Mouse (Mus musculus) hindbrain, embryonic 11.5 days (tissue): Measurements from ENCODE around the gene Myo16. TPM values are rescaled to one million over a fixed set of nuclear protein-coding genes. Genes with fewer than 3 reads are reported as not detected.
A peak's percentile ranks its signal among the peaks of the same experiment; 100 is the strongest.

Source experiments
- ATAC-seq: fragments of 200-750 bp; cut with Nextera tagmentation; 2 replicates; pipeline ENCODE4 v1.8.0; 2017; ENCODE audit warnings: mild to moderate bottlenecking, moderate TSS enrichment, moderate library complexity; ENCODE audit not compliant: low FRiP score
- DNase-seq: peaks from one replicate; pipeline ENCODE4 v3.0.0-alpha.2; 2015; ENCODE audit warnings: low spot score
- H3K27ac ChIP-seq: fragments of 300-500 bp; sonication (generic); 2 replicates; pipeline ENCODE4 v1.5.1; 2014; ENCODE audit warnings: mild to moderate bottlenecking, low read depth, low read length
- H3K27me3 ChIP-seq: fragments of 300-500 bp; sonication (generic); 2 replicates; pipeline ENCODE4 v1.6.1; 2014; ENCODE audit warnings: mild to moderate bottlenecking, low read length, moderate library complexity, mixed read lengths; ENCODE audit not compliant: control insufficient read depth, insufficient read depth
- H3K36me3 ChIP-seq: fragments of 300-500 bp; sonication (generic); 2 replicates; pipeline ENCODE4 v1.6.1; 2014; ENCODE audit warnings: mild to moderate bottlenecking, low read length, moderate library complexity, mixed read lengths; ENCODE audit not compliant: control insufficient read depth, insufficient read depth
- H3K4me1 ChIP-seq: fragments of 300-500 bp; sonication (generic); replicated peaks from 2 replicates; pipeline ENCODE4 v1.6.1; 2014; ENCODE audit warnings: low read length, mixed read lengths; ENCODE audit not compliant: control insufficient read depth, insufficient read depth
- H3K4me2 ChIP-seq: fragments of 300-500 bp; sonication (generic); replicated peaks from 2 replicates; pipeline ENCODE4 v1.6.1; 2014; ENCODE audit warnings: mild to moderate bottlenecking, low read depth, low read length
- H3K4me3 ChIP-seq: fragments of 300-500 bp; sonication (generic); 2 replicates; pipeline ENCODE4 v1.5.1; 2014; ENCODE audit warnings: low read depth, low read length
- H3K9ac ChIP-seq: fragments of 300-500 bp; sonication (generic); 2 replicates; pipeline ENCODE4 v1.6.1; 2014; ENCODE audit warnings: low read depth, low read length
- H3K9me3 ChIP-seq: fragments of 300-500 bp; sonication (generic); 2 replicates; pipeline ENCODE4 v1.6.1; 2016; ENCODE audit warnings: low read length; ENCODE audit not compliant: control insufficient read depth
- WGBS: fragments of 180-500 bp; shearing (Covaris S2); extraction: QIAGEN DNeasy Blood & Tissue Kit; methylation state at CpG from one replicate; pipeline ENCODE4 v1.1.7; 2014; 5-methylcytosine and 5-hydroxymethylcytosine counted together
- polyA plus RNA-seq: library from polyadenylated mRNA; unstranded; fragments of >200 nt; fragmentation: Nextera tagmentation; extraction: Ambion mirVana; gene quantifications from 2 replicates; pipeline ENCODE4 v1.2.1, GENCODE M21; 2014

Gene Myo16
- polyA plus RNA-seq, 1 experiment from 2014 or later, result 5.5 TPM

- no peaks in the 10 kb centered on the region for H3K4me1 ChIP-seq
- no peaks in the 10 kb centered on the region for H3K9me3 ChIP-seq
- 53% methylated on average over 8 of the region's 8 CpGs for WGBS
- no peak overlapping the region for H3K4me3 ChIP-seq
- H3K27me3 ChIP-seq, result no peaks in the 10 kb centered on the region
- ATAC-seq, result no peak
- no peak overlapping the region for H3K4me2 ChIP-seq
- no peak overlapping the region for H3K9ac ChIP-seq
- H3K36me3 ChIP-seq, result no peaks in the 10 kb centered on the region
- DNase-seq, result peak; percentile 73
- no peak overlapping the region for H3K27ac ChIP-seq
Observed at GRCm38 (mm10) chr8:10230746-10231369, 77.1 kb downstream of the Myo16 start.

- H3K4me1 ChIP-seq, result no peaks in the 10 kb centered on the region
- no peaks in the 10 kb centered on the region for H3K36me3 ChIP-seq
- H3K4me3 ChIP-seq, result no peak overlapping the region
- no peaks in the 10 kb centered on the region for H3K9me3 ChIP-seq
- H3K27ac ChIP-seq, result no peak overlapping the region
- no peak for ATAC-seq
- WGBS, result 80% methylated on average over 2 of the region's 2 CpGs
- no peaks in the 10 kb centered on the region for H3K27me3 ChIP-seq
- H3K9ac ChIP-seq, result no peak overlapping the region
- no peak for DNase-seq
- no peak overlapping the region for H3K4me2 ChIP-seq
Observed at GRCm38 (mm10) chr8:10234516-10234915, 80.8 kb downstream of the Myo16 start.

- H3K9ac ChIP-seq, result no peak overlapping the region
- no peak overlapping the region for H3K4me2 ChIP-seq
- H3K9me3 ChIP-seq, result no peaks in the 10 kb centered on the region
- DNase-seq, result no peak
- H3K4me3 ChIP-seq, result no peak overlapping the region
- WGBS, result 86% methylated on average over 3 of the region's 3 CpGs
- H3K27ac ChIP-seq, result no peak overlapping the region
- no peak for ATAC-seq
- H3K36me3 ChIP-seq, result no peaks in the 10 kb centered on the region
- H3K4me1 ChIP-seq, result no peaks in the 10 kb centered on the region
- H3K27me3 ChIP-seq, result no peaks in the 10 kb centered on the region
Observed at GRCm38 (mm10) chr8:10243344-10243743, 89.6 kb downstream of the Myo16 start.

GRCm38 (mm10) chr8:10249156-10249555 lies 95.4 kb downstream of the Myo16 start:
- DNase-seq, result peak; percentile 60
- Histone ChIP-seq H3K27ac (no peak overlapping the region), H3K4me1 (no peaks in the 10 kb centered on the region), H3K9ac (no peak overlapping the region), H3K9me3 (no peaks in the 10 kb centered on the region), H3K4me3 (no peak overlapping the region), H3K27me3 (no peaks in the 10 kb centered on the region), H3K4me2 (peak overlapping the region; percentile 12), H3K36me3 (no peaks in the 10 kb centered on the region)
- peak; percentile 90 for ATAC-seq
- 4% methylated on average over 15 of the region's 15 CpGs for WGBS

- WGBS, result 78% methylated on average over 2 of the region's 2 CpGs
- Histone ChIP-seq H3K9ac (no peak overlapping the region), H3K4me1 (no peaks in the 10 kb centered on the region), H3K27me3 (no peaks in the 10 kb centered on the region), H3K27ac (no peak overlapping the region), H3K36me3 (no peaks in the 10 kb centered on the region), H3K4me2 (no peak overlapping the region), H3K4me3 (no peak overlapping the region), H3K9me3 (no peaks in the 10 kb centered on the region)
- DNase-seq (peak; percentile 9), ATAC-seq (no peak)
Observed at GRCm38 (mm10) chr8:10255741-10256140, 102.0 kb downstream of the Myo16 start.

GRCm38 (mm10) chr8:10256563-10256962 lies 102.9 kb downstream of the Myo16 start:
- Histone ChIP-seq H3K9ac (no peak overlapping the region), H3K36me3 (no peaks in the 10 kb centered on the region), H3K27me3 (no peaks in the 10 kb centered on the region), H3K9me3 (no peaks in the 10 kb centered on the region), H3K4me3 (no peak overlapping the region), H3K4me2 (no peak overlapping the region), H3K27ac (no peak overlapping the region), H3K4me1 (no peaks in the 10 kb centered on the region)
- 86% methylated on average over 3 of the region's 3 CpGs for WGBS
- DNase-seq (no peak), ATAC-seq (no peak)

- Histone ChIP-seq H3K4me1 (no peaks in the 10 kb centered on the region), H3K27me3 (no peaks in the 10 kb centered on the region), H3K4me3 (no peak overlapping the region), H3K9me3 (no peaks in the 10 kb centered on the region), H3K36me3 (no peaks in the 10 kb centered on the region), H3K4me2 (no peak overlapping the region), H3K27ac (no peak overlapping the region), H3K9ac (no peak overlapping the region)
- 89% methylated on average over 4 of the region's 4 CpGs for WGBS
- DNase-seq, result no peak
- no peak for ATAC-seq
Observed at GRCm38 (mm10) chr8:10270094-10270493, 116.4 kb downstream of the Myo16 start.

- Histone ChIP-seq H3K9ac (no peak overlapping the region), H3K4me1 (no peaks in the 10 kb centered on the region), H3K9me3 (no peaks in the 10 kb centered on the region), H3K27me3 (no peaks in the 10 kb centered on the region), H3K27ac (no peak overlapping the region), H3K4me3 (no peak overlapping the region), H3K36me3 (no peaks in the 10 kb centered on the region), H3K4me2 (no peak overlapping the region)
- no peak for ATAC-seq
- no peak for DNase-seq
- 74% methylated on average over 4 of the region's 4 CpGs for WGBS
Observed at GRCm38 (mm10) chr8:10292600-10292999, 138.9 kb downstream of the Myo16 start.

- H3K4me1 ChIP-seq, result no peaks in the 10 kb centered on the region
- H3K27me3 ChIP-seq, result no peaks in the 10 kb centered on the region
- no peaks in the 10 kb centered on the region for H3K36me3 ChIP-seq
- no peak overlapping the region for H3K4me2 ChIP-seq
- no peak overlapping the region for H3K4me3 ChIP-seq
- 56% methylated on average over 3 of the region's 3 CpGs for WGBS
- H3K9me3 ChIP-seq, result no peaks in the 10 kb centered on the region
- no peak overlapping the region for H3K27ac ChIP-seq
- DNase-seq, result peak; percentile 16
- no peak overlapping the region for H3K9ac ChIP-seq
- no peak for ATAC-seq
Observed at GRCm38 (mm10) chr8:10300797-10301196, 147.1 kb downstream of the Myo16 start.
